Mouse (Mus musculus) urinary bladder, postnatal 25 days (tissue): ENCODE data around the gene Apba3.

Experiments used
- DNase-seq: peaks from one replicate; pipeline ENCODE4 v3.0.0; 2022; ENCODE audit warnings: low spot score

Apba3 gene

DNA sequence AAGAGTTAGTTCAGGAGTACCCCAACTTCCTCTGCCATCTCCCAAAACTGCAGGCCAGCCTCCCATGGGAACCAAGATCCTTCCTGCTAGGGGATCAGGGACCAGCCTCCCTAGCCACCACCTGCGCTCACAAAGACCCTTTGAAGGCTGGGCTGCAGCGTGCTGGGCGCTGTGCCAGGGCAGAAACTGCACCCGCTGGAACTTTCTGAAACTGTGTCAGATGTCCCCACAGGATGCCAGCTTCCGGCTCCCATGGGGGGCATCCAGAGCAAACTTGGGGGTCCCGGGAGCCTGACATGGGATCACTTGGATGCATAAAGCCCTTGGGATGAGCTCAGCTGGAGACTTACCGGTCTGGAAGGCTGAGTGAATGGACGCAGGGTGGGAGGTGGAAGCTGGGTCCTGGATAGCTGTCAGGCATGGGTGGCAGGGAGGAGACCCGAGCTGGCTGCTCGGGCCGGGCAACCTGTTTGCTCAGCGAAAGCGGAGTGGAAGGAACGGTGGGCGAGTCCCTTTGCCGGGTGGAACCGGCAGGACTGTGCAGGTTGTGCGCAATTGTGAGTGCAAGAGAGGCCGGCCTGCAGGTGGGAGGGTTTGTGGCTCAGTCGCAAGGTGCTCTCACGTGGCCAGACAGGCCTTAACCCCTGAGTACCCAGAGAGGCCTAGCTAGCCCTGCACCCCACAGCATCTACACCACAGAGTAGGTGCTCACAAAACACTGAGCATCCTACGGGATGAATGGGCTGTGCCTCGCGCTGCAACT lies 24.1 kb downstream of the Apba3 start:
- DNase-seq: peak; percentile 45

DNA sequence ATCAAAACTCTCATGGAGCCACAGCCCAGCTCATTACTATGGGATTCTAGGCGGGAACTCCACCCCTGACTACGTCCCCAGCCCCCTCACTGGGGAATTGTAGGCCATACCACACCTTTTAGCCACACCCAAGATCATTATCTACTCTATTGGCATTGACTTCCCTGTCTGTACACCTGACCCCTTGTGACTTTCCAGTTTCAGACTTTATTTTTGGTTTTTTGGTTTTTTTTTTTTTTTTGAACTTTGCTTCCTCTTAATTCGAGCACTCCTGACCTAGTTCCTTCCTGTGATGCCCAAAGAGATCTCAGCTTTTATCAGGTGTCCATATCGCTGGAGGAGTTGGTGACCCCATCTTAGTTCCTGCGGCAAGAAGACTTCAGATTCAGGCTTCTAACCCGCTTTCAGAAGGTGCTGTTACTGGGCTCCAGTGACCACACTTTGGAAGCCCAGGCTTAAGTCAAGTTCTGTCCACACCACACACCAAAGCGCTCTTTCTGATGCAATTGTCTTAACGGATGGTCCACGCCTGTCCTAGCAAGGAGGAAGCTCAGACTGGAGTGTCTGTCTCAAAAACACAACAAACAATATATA lies 24.8 kb downstream of the Apba3 start, which contains the start of gene Tjp3:
TSS of gene Tjp3 (minus strand) at position 71 of the 594 bp plus-strand sequence.
- DNase-seq: no peak

DNA sequence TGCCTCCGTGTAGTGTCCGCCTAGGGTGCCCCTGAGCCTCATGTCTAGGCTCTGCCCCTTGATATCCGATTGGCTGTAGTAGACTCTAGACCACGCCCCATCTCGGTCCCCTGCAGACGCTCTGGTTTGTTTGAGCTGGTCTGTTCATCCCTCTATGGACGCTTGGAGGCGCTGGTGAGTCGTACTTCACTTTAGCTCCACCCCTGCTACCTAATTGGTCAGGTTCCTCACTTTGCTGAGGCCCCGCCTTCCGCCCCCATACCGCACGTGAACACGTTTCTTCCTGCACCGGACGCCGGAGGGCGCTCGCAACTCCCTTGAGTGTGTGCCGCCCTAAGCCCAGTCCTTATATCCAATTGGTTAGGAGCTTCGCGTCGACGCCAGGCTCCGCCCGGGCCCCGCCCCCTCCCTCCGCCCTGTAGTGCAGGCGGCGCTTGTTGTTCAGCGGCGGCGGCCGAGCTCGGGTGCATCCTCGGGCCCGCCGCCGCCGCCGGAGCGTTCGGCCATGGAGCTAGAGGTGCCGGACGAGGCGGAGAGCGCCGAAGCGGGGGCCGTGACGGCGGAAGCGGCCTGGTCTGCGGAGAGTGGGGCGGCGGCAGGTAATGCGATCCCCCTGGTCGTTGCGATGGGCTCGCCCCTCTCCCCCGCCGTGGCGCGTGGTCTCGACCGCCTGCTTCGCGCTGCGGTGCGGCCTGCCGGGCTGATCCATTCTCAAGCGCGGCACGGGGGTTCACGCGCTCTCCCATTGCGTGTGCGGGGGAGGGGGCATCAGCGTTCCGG lies 26.0 kb downstream of the Apba3 start, which contains the start of gene Pip5k1c:
TSS of gene Pip5k1c (plus strand) at position 410 of the 780 bp plus-strand sequence.
- peak; percentile 96 for DNase-seq

DNA sequence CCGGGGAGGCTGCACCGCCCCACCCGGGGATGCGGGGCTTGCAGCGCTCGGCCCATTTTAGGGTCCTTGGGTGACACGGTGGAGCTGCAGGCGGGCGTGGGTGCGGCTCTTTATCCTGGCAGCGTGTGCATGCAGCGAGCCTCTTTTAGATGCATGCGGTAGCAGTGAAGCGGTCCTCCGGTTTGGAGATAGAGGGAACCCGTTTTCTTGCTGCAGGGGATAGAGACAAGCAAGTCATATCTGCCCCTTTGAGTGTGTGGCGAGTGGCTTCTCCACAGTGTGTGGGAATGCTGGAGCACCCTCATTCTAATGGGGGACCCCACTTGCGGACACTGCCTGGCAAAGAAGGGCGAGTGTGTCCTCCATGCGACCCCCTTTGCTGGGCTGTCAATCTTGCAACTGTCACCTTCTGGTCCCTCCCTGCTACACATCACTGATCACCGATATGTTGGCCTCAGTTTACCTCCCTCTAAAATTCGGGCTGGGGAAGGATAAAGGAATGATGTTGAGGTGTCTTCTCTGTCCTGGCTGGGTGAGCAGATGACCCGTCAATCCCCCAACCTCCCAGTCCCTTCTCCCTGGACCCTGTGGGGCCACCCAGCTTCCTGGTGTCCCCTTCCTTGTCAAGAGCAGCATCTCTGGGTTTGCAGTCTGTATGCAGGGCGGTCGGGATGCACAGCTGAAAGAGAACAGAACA lies 26.7 kb downstream of the Apba3 start:
- no peak for DNase-seq

DNA sequence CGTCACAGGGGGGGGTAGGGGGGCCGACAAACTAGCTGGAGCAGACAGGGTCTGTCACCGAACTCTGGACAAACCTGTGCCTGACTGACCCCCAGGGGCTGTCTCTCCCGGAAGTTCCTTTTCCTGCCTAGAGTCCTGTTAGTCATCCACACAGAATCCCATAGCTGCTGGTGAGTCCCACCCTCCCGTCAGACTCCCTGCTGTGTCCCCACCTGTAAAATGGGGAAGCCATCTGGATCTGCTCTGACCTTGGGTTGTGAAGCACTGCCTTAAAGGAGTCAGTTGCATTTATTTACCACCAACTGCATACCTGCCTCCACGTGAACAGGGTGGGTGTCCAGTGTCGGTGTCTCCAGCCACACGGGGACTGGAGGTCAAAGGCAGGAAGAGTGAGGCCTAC lies 27.7 kb downstream of the Apba3 start:
- DNase-seq: no peak

DNA sequence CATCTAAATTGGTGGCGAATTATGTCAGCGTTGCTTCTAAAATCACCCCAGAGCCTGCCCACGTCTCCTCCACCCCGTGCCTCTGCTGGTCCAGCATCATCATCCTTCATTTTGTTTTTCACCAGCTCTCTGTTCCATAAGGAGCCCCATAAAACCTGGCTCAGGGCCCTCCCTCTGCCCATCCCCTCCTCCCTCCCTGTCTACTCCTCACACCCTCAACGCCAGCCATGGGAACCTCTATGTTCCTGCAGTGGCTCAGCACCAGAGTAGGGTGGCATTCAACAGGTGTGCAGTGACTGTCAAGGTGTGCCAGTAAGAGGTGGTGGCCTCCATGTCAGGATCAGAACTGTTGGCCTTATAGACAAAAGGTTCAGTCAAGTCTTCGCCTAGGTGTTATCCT lies 28.4 kb downstream of the Apba3 start:
- no peak for DNase-seq

DNA sequence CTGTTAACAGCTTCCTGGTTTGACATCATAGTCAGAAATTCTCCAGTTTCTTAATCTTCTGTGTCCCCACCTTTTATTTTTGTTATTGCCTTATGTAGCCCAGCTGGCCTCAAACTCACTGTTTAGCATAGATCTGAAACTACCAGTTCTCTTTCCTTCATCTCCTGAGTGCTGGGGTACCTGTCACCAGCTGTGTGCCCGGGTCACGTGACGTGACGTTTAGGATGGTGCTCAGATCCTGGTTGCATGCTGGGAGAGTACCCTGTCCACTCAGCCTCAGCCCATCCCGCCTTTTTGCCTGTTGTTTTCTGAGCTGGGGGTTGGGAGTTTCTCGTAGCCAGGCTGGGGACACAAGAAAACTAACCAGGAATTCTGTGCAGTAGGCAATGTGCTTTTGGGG lies 30.5 kb downstream of the Apba3 start:
- DNase-seq: no peak

DNA sequence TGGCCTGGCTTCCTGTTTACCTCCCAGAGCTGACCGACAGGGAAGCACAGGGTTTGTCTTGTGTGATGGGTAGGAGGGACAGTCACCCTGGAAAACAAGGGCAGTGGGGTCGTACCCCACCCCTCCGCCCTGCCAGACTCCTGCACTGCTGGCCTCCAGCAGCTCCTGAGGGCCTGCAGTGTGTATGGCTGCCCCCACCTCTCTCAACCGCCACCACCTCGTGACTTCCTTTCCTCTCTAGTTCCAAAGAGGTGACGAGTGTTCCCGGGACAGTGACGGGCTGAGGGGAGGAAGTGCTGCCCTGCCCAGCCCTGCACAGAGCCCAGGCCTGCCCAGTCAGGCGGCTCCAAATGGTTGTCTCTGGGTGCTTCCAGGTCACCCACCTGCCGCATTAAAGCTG lies 31.1 kb downstream of the Apba3 start:
- DNase-seq: no peak

DNA sequence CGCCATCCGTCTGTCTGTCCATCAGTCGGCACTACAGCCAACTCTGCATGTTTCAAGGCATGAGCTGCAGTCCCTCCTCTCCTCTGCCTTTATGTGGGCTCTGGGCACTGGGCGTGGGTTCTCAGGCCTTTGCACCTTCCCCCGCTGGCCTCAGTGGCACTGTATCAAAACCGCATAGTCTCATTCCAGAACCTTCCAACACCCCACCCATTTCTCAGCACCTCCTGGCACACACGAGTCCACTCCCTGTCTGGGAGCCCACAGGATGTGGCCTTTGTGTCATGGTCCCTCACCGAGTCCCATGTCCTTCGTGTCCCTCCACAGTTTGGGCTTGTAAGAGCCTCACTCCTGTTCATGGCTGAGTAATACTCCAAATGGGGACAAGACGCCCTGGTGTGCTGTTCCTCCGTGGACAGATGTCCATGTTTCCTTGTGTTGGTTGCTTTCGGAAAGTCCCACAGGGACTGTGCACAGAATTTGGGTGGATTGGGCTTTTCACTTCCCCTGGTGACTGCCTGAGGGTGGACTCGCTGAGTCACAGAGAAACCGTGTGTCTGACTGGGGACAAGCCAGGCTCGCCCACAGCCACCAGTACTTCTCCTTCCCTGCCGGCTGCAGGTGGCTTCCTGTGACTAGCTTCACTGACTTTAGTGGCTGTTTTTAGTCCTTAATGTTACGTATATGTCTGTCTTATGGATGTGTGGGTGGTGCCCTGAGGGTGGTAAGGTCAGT lies 31.8 kb downstream of the Apba3 start:
- DNase-seq: no peak

DNA sequence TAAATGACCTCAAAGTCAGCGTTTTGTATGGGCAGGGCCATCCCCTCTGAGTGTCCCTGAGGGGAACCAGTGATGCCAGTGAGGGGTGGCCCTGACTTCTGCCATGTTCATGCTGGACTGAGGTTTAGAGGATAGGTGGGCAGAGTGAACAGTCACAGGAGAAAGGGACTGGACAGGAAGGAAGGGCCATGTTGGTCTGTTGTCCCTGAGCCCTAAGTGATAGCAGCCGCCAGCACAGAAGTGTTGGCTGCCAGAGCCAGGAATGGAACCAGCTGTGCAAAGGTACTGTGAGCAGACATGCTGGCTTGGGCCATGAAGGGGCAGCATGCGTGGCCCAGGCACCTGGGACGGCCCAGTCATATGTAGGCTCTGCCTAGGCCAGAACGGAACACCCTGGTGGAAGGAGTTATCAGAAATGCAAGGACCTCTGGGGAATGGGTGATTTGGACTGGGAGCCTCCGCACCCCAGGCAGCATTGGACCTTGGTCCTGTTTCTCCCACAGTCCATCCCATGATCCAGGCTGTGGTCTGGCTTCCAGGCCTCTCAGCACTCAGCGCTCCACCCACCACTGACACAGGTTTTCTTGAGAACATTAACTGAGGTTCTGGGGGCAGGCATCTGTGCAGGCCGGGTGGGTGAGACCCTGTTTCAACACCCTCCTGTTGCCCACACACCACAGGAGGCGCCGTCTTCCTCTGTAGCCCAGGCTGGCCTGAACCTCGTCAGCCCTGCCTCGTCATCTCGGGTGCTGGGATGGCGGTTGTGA lies 33.0 kb downstream of the Apba3 start:
- no peak for DNase-seq

DNA sequence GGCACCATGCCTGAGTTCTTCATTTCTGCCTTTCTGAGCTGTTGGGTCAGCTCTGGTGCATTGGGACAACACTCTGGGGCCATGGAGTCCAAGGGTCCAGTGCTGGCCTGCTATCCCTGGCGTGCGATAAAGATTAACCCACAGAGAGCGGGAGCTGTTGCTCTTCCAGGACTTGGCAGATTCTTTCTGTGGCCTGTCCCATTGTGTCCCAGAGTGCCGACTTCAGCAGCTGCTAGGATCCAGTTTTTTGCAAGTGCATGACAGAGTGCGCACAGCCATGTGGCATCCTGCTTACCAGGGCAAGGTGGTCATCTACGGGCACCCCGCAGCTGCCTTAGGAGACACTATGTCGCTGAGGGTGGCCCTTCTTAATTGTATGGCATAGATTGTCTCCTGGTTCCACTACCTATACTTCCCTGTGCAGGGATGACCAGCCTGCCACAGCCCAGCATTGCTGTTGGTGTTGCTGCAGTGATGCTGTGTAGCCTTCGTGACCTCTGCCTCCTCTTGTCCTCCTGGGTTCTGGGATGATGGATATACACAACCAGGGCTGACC lies 33.7 kb downstream of the Apba3 start:
- DNase-seq: no peak

DNA sequence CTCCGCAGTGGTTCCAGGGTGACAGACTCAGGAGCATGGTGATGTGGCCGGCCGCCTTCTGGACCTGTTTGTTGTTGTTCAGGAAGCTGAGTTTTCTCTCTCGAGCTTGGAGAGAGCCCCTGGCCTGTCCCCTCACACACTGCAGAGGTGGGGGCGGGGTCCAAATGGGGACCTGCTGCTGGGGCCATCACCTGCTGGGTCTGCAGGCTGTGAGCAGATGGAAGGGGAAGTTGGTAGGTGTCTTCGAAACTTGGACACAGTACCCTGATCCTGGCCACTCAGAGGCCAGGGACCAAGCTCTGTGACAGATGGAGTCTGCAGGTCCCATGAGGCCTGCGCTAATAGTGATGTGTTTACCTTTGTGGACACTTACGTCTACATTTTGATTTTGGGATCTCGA lies 34.6 kb downstream of the Apba3 start:
- DNase-seq: no peak

DNA sequence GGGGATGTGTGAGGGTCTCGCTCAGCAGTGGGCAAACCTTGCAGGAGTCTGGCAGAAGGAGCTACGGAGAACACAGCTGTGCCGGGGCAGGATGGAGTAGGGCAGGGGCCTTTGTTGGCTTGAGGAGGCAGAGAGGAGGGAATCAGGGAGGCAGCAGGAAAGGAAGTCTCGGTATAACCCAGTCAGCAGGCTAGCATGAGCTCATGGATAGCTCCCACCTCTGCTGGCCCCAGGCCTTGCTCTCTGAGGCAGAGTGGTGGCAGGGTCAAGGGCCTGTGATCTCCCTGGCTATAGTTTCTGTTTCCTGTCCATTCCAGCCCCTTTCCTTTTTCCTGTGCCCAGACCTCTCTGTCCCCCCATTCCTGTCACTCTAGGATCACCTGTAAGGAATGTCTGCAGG lies 35.5 kb downstream of the Apba3 start:
- DNase-seq: no peak

DNA sequence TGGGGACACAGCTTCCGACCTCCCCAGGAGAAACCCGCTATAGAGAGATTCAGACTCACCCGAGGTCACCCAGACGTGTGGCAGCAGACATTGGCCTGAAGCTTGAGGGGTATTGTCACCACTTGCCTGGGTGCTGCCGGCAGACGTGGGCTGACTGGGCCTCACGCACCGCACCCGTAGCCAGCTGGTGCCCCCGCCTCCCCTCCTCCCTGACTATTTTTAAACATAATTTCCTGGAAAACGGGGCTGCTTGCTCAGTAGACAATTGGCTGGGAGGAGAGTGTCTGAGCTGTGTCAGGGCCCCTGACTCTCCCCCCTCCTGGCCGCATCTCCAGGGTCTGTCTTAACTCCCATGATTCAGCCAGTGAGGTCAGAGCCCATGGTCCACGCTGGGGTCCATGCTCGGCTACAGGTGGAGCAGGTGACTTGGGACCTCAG lies 36.0 kb downstream of the Apba3 start:
- DNase-seq: no peak

DNA sequence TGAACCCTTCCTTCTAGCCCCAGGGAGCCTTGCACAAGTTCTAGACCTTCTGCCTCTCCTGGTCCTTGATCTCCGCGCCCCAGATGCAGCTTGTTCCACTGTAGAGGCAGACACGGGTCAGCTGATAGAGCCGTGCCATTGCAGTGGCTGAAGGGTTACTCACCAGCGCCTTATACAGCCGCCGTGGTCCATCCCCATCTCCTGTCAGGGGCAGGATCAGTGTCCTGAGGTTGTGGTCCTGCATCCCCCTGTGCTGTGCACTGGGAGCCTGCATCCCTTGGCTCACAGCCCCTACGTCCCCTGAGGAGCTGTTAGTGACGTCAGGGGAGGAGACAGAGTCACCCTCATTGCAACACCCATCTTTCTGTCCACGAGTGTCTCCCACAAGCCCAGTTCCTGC lies 36.5 kb downstream of the Apba3 start:
- no peak for DNase-seq

DNA sequence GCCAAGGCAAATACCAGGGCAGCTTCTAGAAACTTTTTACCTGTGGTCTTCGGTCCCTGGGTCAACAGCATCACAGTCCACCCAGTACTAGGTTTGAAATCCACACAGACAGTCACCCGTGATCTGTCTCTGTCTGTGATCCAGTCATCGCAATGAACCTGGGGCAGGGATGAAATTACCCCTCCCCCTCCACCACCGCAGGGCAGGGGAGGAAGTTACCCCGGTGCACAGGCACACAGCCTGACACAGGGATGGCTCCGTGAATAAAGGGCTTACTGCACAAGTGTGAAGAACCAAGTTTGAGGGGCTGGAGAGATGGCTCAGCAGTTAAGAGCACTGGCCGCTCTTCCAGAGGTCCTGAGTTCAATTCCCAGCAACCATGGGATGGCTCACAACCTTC lies 37.0 kb downstream of the Apba3 start:
- no peak for DNase-seq

DNA sequence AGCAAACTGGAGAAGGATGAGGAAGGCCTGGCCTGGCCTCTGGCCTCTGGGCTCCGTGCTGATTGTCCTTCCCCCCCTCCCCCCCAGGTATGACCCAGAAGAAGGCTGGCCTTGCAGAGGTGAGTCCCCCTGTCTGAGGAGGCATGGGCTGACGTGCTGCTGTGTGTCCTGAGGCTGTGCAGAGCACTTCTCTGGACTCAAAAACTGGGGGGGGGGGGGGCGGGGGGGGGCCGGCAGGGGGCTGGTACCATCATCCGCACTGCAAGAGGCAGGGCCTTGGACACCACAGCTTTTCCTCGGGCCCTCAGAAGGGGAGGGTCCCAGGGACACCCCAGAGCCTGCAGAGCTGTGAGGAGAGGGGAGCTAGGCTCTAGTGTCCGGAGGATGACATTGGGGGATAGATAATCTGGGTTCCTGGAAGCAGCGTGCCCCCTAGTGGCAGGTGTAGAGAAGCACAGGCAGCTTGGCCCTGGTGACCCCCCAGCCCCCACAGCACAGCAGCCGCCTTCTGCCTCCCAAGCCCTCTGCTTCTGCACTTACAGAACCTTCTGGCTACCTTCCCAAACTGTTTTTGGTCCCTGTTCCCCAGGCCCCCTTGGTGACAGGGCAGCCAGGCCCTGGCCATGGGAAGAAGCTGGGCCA lies 38.0 kb downstream of the Apba3 start:
- no peak for DNase-seq

DNA sequence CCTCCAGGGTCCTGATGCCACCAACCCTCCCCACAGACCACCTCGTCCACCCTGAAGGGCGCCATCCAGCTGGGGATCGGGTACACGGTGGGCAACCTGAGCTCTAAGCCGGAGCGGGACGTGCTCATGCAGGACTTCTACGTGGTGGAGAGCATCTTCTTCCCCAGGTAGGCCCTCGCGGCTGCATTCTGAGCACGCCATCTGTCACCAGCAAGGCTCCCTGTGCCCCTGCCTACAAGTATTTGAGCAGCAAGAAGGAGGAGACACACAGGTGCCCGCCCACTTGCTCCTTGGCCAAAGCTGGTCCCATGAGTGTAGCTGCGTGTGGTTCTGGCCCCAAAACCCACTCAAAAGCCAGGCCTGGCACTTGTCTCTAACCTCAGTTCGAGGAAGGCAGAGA lies 38.9 kb downstream of the Apba3 start:
- no peak for DNase-seq

DNA sequence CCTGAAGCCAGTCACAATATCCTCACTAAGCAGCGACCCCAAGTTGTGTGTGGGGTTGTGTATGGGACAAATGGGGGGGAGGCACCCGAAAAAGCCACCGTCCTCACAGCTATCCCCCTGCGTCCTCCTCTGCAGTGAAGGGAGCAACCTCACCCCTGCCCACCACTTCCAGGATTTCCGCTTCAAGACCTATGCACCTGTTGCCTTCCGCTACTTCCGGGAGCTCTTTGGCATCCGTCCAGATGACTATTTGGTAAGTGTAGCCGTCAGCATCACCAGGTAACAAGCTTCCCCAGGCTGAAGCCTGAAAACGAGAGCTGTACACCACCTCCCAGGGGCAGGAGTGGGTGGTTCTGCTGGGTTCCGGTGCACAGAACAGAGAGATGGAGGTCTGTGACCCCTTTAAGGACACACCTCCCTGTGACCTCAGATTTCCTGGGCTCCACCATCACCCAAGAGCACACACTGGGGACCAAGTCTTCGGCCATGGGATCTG lies 39.5 kb downstream of the Apba3 start:
- no peak for DNase-seq
